Mouse (Mus musculus): ENCODE measurements around the gene Fam72a. TPM values are rescaled to one million over a fixed set of nuclear protein-coding genes. Genes with fewer than 3 reads are reported as not detected.

Gene Fam72a
- polyA plus RNA-seq, 1 experiment from 2014 or later = 5.6 TPM

- 61% methylated on average over 3 of the region's 3 CpGs for WGBS
- no peak overlapping the region for H3K9ac ChIP-seq (ENCODE audit: low read length)
- no peak for ATAC-seq (replicated peaks; ENCODE audit: low FRiP score)
Measured at GRCm38 (mm10) chr1:131541431-131541830, 13.7 kb downstream of the Fam72a start.

GRCm38 (mm10) chr1:131541903-131542302 is 14.2 kb downstream of the Fam72a start:
- Histone ChIP-seq H3K9ac (ENCODE audit: low read length) (no peak overlapping the region), H3K27me3 (ENCODE audit: control insufficient read depth, insufficient read depth, low read length) (no peaks in the 10 kb centered on the region), H3K27ac (ENCODE audit: low read depth, low read length) (no peak overlapping the region), H3K4me2 (ENCODE audit: low read depth, low read length, severe bottlenecking) (no peak overlapping the region), H3K36me3 (ENCODE audit: control insufficient read depth, insufficient read depth, low read length) (no peaks in the 10 kb centered on the region), H3K4me3 (ENCODE audit: low read depth, low read length) (no peak overlapping the region), H3K9me3 (ENCODE audit: control insufficient read depth, low read length) (no peaks in the 10 kb centered on the region), H3K4me1 (replicated peaks; ENCODE audit: control insufficient read depth, insufficient read depth, low read length) (no peaks in the 10 kb centered on the region)
- 83% methylated on average over 5 of the region's 5 CpGs for WGBS
- ATAC-seq (replicated peaks; ENCODE audit: low FRiP score) (no peak), DNase-seq (ENCODE audit: low spot score) (no peak)

More at GRCm38 (mm10) chr1:131541431-131541830, 13.7 kb downstream of the Fam72a start:
- Histone ChIP-seq H3K4me3 (ENCODE audit: low read depth, low read length) (no peak overlapping the region), H3K27me3 (ENCODE audit: control insufficient read depth, insufficient read depth, low read length) (no peaks in the 10 kb centered on the region), H3K9me3 (ENCODE audit: control insufficient read depth, low read length) (no peaks in the 10 kb centered on the region), H3K27ac (ENCODE audit: low read depth, low read length) (no peak overlapping the region), H3K36me3 (ENCODE audit: control insufficient read depth, insufficient read depth, low read length) (no peaks in the 10 kb centered on the region), H3K4me1 (replicated peaks; ENCODE audit: control insufficient read depth, insufficient read depth, low read length) (no peaks in the 10 kb centered on the region), H3K4me2 (ENCODE audit: low read depth, low read length, severe bottlenecking) (no peak overlapping the region)
- DNase-seq (ENCODE audit: low spot score) = no peak

DNA sequence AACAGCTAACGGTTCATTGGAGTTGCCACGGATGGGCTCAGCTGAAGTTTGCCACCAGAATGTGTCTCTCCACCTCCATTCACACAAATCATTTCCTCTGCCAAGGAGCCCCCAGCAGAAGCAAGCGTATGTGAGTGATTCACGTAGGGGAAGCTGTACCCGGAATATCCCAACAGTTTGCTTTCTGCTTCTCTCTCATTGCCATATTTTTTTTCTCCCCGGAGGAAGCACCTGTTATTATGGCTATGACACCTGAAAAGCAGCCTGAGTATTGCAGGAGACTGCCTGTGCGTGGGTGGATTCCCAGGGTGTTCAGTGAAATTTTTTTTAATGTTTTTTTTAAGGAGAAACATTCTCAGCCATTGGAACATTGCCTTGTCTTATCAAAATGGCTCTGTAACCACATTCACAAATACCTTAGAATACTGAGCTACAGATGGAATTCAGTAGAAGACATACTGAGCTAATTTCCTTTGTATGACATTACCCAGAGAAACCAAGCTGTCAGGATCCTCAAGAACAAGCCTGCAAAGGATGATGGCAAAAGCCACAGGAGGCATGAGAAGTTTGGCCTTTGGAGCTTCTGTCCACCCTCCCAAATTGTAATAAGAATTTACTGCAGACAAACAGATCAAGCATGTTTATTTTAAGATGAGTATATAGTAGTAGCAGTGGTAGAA is 16.3 kb downstream of the Fam72a start:
- H3K9ac ChIP-seq (ENCODE audit: low read length) = no peak overlapping the region
- no peaks in the 10 kb centered on the region for H3K36me3 ChIP-seq (ENCODE audit: control insufficient read depth, insufficient read depth, low read length)
- no peaks in the 10 kb centered on the region for H3K4me1 ChIP-seq (replicated peaks; ENCODE audit: control insufficient read depth, insufficient read depth, low read length)
- no peaks in the 10 kb centered on the region for H3K9me3 ChIP-seq (ENCODE audit: control insufficient read depth, low read length)
- no peak overlapping the region for H3K27ac ChIP-seq (ENCODE audit: low read depth, low read length)
- ATAC-seq (replicated peaks; ENCODE audit: low FRiP score) (no peak), DNase-seq (ENCODE audit: low spot score) (no peak)
- 91% methylated on average over 7 of the region's 7 CpGs for WGBS
- H3K4me3 ChIP-seq (ENCODE audit: low read depth, low read length) = no peak overlapping the region
- H3K27me3 ChIP-seq (ENCODE audit: control insufficient read depth, insufficient read depth, low read length) = no peaks in the 10 kb centered on the region
- H3K4me2 ChIP-seq (ENCODE audit: low read depth, low read length, severe bottlenecking) = no peak overlapping the region

DNA sequence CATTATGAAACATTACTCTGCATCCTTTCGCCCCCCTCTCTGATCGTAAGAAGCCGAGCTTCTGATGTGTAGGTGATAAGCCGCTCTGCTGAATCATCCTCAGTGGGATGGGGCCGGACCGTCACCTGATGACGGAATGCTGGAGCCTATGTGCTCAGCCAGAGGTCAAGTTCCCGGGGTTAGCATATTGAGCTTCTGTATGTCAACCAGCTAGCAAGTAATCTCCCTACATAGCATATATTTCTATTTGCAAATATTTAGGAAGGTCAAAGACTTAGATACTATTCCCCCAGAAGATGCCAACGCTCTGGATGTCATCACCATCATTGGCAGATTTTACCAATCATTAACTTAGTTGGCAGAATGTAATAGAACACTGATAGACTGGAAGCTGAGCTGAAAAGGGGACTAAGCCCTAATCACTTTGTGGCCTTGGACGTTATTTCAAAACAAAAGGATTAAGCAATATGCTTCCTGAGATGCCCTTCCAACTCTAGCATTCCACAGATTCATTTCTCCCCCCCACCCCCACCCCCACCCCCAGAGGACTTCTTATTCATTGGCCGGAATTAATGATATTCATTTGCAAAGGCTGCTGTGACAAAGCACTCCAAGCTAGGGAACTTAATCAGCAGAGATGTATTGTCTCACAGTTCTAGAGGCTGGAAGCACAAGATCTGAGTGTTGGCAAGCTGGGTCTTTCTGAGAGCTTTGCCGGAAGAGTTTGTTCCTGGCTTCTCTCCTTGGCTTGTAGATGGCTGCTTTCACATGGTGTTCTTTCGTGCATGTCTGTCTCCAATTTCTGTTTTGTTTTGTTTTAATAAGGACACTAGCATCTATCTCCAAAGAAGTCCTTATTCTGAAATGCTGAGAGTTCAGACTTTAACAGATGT is 19.3 kb downstream of the Fam72a start:
- Histone ChIP-seq H3K4me1 (replicated peaks; ENCODE audit: control insufficient read depth, insufficient read depth, low read length) (no peaks in the 10 kb centered on the region), H3K27me3 (ENCODE audit: control insufficient read depth, insufficient read depth, low read length) (no peaks in the 10 kb centered on the region), H3K9me3 (ENCODE audit: control insufficient read depth, low read length) (no peaks in the 10 kb centered on the region), H3K4me3 (ENCODE audit: low read depth, low read length) (no peak overlapping the region), H3K9ac (ENCODE audit: low read length) (no peak overlapping the region), H3K4me2 (ENCODE audit: low read depth, low read length, severe bottlenecking) (no peak overlapping the region), H3K27ac (ENCODE audit: low read depth, low read length) (no peak overlapping the region), H3K36me3 (ENCODE audit: control insufficient read depth, insufficient read depth, low read length) (no peaks in the 10 kb centered on the region)
- 78% methylated on average over 13 of the region's 13 CpGs for WGBS
- no peak for DNase-seq (ENCODE audit: low spot score)
- ATAC-seq (replicated peaks; ENCODE audit: low FRiP score) = no peak

DNA sequence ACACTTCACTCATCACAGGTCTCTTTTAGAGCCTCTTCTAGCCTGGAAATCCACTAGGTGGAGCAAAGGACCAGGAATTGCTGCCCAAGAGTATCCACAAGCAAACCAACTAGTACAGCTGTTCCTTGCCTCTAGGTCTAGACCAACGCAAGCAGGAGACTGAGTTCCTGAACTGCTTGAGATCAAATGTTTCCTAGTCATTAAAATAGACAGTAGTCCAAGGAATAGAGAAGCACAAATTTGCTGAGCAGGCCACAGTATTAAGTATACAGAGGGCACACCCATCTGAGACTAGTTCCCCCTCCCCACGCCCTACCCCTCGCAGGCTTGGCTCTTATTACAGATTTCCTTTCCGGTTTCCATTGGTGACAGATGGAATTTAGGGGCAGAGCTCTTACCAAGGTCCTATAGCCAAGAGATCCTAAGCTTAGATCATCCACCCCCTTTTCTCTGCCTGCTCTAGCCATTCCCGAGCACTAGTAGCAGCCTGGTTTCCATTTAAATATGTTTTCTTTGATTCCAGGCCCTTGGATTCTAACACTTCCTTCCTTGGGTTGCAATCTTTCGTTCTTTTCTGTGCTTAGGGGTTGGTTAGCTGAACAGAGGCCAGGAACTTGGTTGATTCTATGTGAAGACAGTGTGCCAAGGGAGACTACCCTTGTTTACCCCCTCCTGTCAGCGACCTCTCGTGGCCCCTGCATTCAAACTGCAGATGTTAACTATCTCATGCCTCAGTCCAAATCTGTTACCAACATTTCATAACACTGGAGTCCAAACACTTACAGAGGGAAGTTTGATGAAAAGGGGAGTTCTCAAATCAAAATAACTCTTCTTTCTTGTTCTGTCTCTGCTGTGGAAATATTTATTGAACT is 21.0 kb downstream of the Fam72a start:
- Histone ChIP-seq H3K4me3 (ENCODE audit: low read depth, low read length) (no peak overlapping the region), H3K36me3 (ENCODE audit: control insufficient read depth, insufficient read depth, low read length) (no peaks in the 10 kb centered on the region), H3K27me3 (ENCODE audit: control insufficient read depth, insufficient read depth, low read length) (no peaks in the 10 kb centered on the region), H3K4me1 (replicated peaks; ENCODE audit: control insufficient read depth, insufficient read depth, low read length) (no peaks in the 10 kb centered on the region), H3K9me3 (ENCODE audit: control insufficient read depth, low read length) (no peaks in the 10 kb centered on the region), H3K9ac (ENCODE audit: low read length) (no peak overlapping the region), H3K4me2 (ENCODE audit: low read depth, low read length, severe bottlenecking) (no peak overlapping the region), H3K27ac (ENCODE audit: low read depth, low read length) (no peak overlapping the region)
- DNase-seq (ENCODE audit: low spot score) (no peak), ATAC-seq (replicated peaks; ENCODE audit: low FRiP score) (no peak)
- 57% methylated on average over 8 of the region's 8 CpGs for WGBS

DNA sequence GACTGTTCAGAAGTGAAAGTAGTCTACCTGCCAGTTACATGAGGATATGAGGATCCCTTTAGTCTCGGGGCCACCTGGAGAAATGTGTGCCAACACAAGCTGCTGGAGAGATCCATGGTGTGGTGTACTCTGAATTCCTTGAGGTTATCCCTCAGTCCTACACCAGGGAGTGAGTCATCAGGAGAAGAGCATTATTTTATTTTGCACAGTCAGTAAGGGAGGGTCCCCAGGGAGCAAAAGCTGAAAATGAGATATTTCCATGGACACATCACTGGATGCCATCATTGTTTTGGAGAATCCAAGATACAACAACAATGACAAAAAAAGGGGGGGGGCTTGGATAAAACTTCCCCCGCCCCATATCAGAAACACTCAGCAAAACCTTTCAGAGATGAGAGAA is 24.3 kb downstream of the Fam72a start:
- no peak for DNase-seq (ENCODE audit: low spot score)

GRCm38 (mm10) chr1:131553428-131553827 is 25.7 kb downstream of the Fam72a start:
- Histone ChIP-seq H3K27me3 (ENCODE audit: control insufficient read depth, insufficient read depth, low read length) (no peaks in the 10 kb centered on the region), H3K4me2 (ENCODE audit: low read depth, low read length, severe bottlenecking) (no peak overlapping the region), H3K27ac (ENCODE audit: low read depth, low read length) (no peak overlapping the region), H3K4me1 (replicated peaks; ENCODE audit: control insufficient read depth, insufficient read depth, low read length) (no peaks in the 10 kb centered on the region), H3K9ac (ENCODE audit: low read length) (no peak overlapping the region), H3K36me3 (ENCODE audit: control insufficient read depth, insufficient read depth, low read length) (no peaks in the 10 kb centered on the region), H3K4me3 (ENCODE audit: low read depth, low read length) (no peak overlapping the region), H3K9me3 (ENCODE audit: control insufficient read depth, low read length) (no peaks in the 10 kb centered on the region)
- DNase-seq (ENCODE audit: low spot score) (no peak), ATAC-seq (replicated peaks; ENCODE audit: low FRiP score) (no peak)

More for the DNA sequence above, 24.3 kb downstream of the Fam72a start:
- Histone ChIP-seq H3K4me3 (ENCODE audit: low read depth, low read length) (no peak overlapping the region), H3K4me1 (replicated peaks; ENCODE audit: control insufficient read depth, insufficient read depth, low read length) (no peaks in the 10 kb centered on the region), H3K27ac (ENCODE audit: low read depth, low read length) (no peak overlapping the region), H3K9ac (ENCODE audit: low read length) (no peak overlapping the region), H3K27me3 (ENCODE audit: control insufficient read depth, insufficient read depth, low read length) (no peaks in the 10 kb centered on the region), H3K4me2 (ENCODE audit: low read depth, low read length, severe bottlenecking) (no peak overlapping the region), H3K9me3 (ENCODE audit: control insufficient read depth, low read length) (no peaks in the 10 kb centered on the region), H3K36me3 (ENCODE audit: control insufficient read depth, insufficient read depth, low read length) (no peaks in the 10 kb centered on the region)
- no peak for ATAC-seq (replicated peaks; ENCODE audit: low FRiP score)
- WGBS = 89% methylated on average over 2 of the region's 2 CpGs

GRCm38 (mm10) chr1:131555042-131555812 is 27.5 kb downstream of the Fam72a start:
- Histone ChIP-seq H3K9me3 (ENCODE audit: control insufficient read depth, low read length) (no peaks in the 10 kb centered on the region), H3K4me3 (ENCODE audit: low read depth, low read length) (no peak overlapping the region), H3K27me3 (ENCODE audit: control insufficient read depth, insufficient read depth, low read length) (no peaks in the 10 kb centered on the region), H3K4me1 (replicated peaks; ENCODE audit: control insufficient read depth, insufficient read depth, low read length) (no peaks in the 10 kb centered on the region), H3K27ac (ENCODE audit: low read depth, low read length) (no peak overlapping the region), H3K36me3 (ENCODE audit: control insufficient read depth, insufficient read depth, low read length) (no peaks in the 10 kb centered on the region), H3K4me2 (ENCODE audit: low read depth, low read length, severe bottlenecking) (no peak overlapping the region), H3K9ac (ENCODE audit: low read length) (peak overlapping the region; percentile 2; the same call in 1 of the 2 replicates)
- 6% methylated on average over 13 of the region's 13 CpGs for WGBS
- DNase-seq (ENCODE audit: low spot score) = peak; percentile 86
- peak; percentile 91 for ATAC-seq (replicated peaks; ENCODE audit: low FRiP score)

Data from forebrain, embryonic 11.5 days (tissue).